Mouse (Mus musculus) ES-E14 (cell line): ENCODE data around the gene Gm17655.

Source experiments
- CHD2 ChIP-seq: IDR thresholded peaks from 2 replicates; pipeline ENCODE4 v1.6.1; 2014; ENCODE audit warnings: mild to moderate bottlenecking, low read depth, low read length, inconsistent platforms
- MAFK ChIP-seq: IDR thresholded peaks from 2 replicates; pipeline ENCODE4 v1.6.1; 2014; ENCODE audit warnings: mild to moderate bottlenecking, low read depth, low read length, inconsistent platforms; ENCODE audit not compliant: insufficient read depth
- ZC3H11A ChIP-seq: IDR thresholded peaks from 2 replicates; pipeline ENCODE4 v1.6.1; 2012; ENCODE audit warnings: low read depth, mild to moderate bottlenecking, inconsistent platforms, low read length, borderline replicate concordance
- ZNF384 ChIP-seq: IDR thresholded peaks from 2 replicates; pipeline ENCODE4 v1.6.1; 2012; ENCODE audit warnings: low read depth, low read length, inconsistent platforms

DNA sequence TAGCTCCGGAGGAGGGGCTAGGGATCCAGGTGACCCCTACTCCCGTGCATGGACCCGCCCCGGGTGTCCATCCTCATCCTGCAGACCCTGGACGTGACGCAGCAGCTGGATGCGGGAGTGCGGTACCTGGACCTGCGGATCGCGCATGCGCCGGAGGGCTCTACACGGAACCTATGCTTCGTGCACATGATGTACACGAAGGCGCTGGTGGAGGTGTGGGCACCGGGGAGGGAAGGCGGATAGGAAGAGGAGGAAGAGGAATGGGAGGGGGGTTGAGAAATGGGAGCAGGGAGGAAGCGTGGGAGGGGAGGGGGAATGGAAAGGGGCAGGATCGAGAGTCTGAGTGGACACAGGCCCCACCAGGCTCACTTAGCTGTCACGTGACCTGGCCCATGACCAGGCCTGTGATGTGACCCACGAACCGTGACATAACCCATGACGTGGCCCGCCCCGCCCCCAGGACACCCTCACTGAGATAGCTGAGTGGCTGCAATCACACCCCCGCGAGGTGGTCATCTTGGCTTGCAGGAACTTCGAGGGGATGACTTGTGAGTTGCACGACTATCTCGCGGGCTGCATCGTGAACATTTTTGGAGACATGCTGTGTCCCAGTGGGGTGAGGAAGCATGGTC lies 29.5 kb upstream of the Gm17655 start:
- TF ChIP-seq CHD2 (no peak), ZC3H11A (no peak), MAFK (no peak), ZNF384 (no peak)
